Mouse (Mus musculus): ENCODE results near the gene Hnrnph2. TPM values are rescaled to one million over a fixed set of nuclear protein-coding genes. Genes with fewer than 3 reads are reported as not detected.
A peak's percentile ranks its signal among the peaks of the same experiment; 100 is the strongest.

Hnrnph2 gene
- polyA plus RNA-seq (2012; rRNA removed): 6.1 and 6.3 TPM in 2 replicates

DNA sequence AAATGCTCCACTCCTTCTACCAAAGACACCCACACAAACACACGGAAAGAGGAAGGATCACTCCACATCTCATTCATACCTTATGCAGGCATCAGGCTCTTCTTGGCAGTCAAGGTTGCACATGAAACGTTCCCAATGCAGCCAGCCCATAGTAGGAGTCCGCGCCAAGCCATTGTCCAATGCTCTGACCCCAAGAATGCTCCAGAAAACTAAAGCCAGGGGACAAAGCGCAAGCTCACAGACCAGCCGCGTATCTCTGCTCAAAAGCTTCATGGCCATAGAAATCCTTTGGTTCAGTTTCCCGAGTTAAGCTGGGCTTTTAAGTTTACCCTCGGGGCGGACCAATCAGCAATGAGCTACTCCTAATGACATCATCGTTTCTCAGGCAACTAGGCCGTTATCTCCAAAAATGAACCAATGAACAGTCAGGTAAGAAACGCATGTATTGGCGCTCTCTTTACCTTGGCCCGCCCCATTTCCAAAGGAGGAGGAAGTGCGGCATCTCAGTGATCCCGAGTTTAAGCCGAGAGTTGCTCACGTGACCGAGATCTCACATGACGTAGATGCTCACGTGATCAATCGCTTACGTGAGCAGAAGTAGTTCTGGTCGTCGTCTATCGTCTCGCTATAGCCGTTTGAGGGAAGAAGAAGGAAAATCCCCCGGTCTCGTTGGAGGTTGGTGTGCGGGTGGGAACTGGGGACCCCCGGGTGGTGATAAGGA, at the start of gene Hnrnph2, which contains the start of gene Gla:
Hnrnph2 (plus strand) TSS at position 521 of the 721 bp plus-strand sequence.
Gla (minus strand) TSS at position 467 of the 721 bp plus-strand sequence.
- no peaks in the 10 kb centered on the region for H3K36me3 ChIP-seq (ENCODE audit: control insufficient read depth, insufficient read depth, low read length)
- peak within 1 kb of the TSS; percentile 94 for H3K27ac ChIP-seq (ENCODE audit: insufficient read depth, low read length)
- 28% methylated on average over 33 of the region's 33 CpGs for WGBS
- H3K4me3 ChIP-seq (ENCODE audit: extremely low read depth, insufficient read depth, insufficient read length): peak within 1 kb of the TSS; percentile 81
- no peaks in the 10 kb centered on the region for H3K27me3 ChIP-seq (ENCODE audit: control insufficient read depth, insufficient read depth, low read length)
- no peaks in the 10 kb centered on the region; the same call in 1 of the 2 replicates for H3K4me1 ChIP-seq (ENCODE audit: control insufficient read depth, insufficient read depth, insufficient read length)
- DNase-seq (ENCODE audit: low read depth in 1 of 2, low spot score in 2 of 2): peak; percentile 84 to 97
- TF ChIP-seq CTCF (IDR thresholded peaks at IDR 0.05; ENCODE audit: extremely low read depth, insufficient read depth, insufficient read length, insufficient replicate concordance): no peak
- TF ChIP-seq POLR2A (IDR thresholded peaks at IDR 0.05; ENCODE audit: low read depth, low read length): no peak; the same call in 1 of the 2 replicates

DNA sequence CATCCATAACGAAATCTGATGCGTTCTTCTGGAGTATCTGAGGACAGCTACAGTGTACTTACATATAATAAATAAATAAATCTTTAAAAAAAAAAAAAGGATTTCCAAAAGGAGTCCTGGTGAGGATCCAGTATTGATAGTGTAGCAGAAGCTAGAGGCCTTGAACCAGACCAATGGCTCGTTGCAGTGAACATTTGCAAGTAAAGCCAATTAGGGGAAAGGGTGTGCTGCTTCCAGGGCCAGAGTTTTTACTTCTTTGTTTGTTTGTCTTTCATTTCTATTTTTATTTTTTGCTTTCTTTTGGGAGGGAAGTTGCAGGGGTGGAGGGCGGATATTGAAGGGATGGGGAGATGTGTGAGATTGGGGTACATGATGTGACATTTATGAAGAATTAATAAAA, 47.7 kb upstream of the Hnrnph2 start:
- no peaks in the 10 kb centered on the region for H3K4me1 ChIP-seq (ENCODE audit: control insufficient read depth, insufficient read depth, insufficient read length)
- TF ChIP-seq CTCF (IDR thresholded peaks at IDR 0.05; ENCODE audit: extremely low read depth, insufficient read depth, insufficient read length, insufficient replicate concordance) (no peak), POLR2A (IDR thresholded peaks at IDR 0.05; ENCODE audit: low read depth, low read length) (no peak)
- H3K4me3 ChIP-seq (ENCODE audit: extremely low read depth, insufficient read depth, insufficient read length): no peak overlapping the region
- peaks cover 7% of the 10 kb centered on the region for H3K36me3 ChIP-seq (ENCODE audit: control insufficient read depth, insufficient read depth, low read length)
- no peaks in the 10 kb centered on the region for H3K27me3 ChIP-seq (ENCODE audit: control insufficient read depth, insufficient read depth, low read length)
- H3K27ac ChIP-seq (ENCODE audit: insufficient read depth, low read length): no peak overlapping the region
- no peak for DNase-seq (ENCODE audit: low read depth in 1 of 2, low spot score in 2 of 2)
- WGBS: 95% methylated on average over 4 of the region's 4 CpGs

DNA sequence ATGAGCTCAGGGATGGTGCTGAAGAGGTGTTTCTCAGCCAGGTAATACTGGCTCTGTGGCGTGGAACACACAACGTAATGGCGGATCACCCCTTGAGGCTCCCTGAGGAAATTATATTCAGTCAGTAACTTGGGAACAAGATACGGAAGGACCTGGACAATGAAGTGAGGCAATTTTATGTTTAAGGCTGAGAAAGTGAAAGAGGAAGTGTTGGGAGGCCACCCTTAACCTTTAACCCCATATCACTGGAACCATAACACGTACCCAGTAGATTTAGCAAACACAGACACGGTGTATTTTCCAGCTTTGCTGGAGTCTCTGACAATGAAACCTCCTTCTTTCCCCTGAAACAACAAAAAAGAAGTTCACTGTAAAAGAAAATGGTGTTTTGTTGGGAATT, 46.6 kb upstream of the Hnrnph2 start:
- WGBS: 80% methylated on average over 6 of the region's 6 CpGs
- no peak for DNase-seq (ENCODE audit: low read depth in 1 of 2, low spot score in 2 of 2)
- H3K4me1 ChIP-seq (ENCODE audit: control insufficient read depth, insufficient read depth, insufficient read length): no peaks in the 10 kb centered on the region
- TF ChIP-seq POLR2A (IDR thresholded peaks at IDR 0.05; ENCODE audit: low read depth, low read length): no peak
- TF ChIP-seq CTCF (IDR thresholded peaks at IDR 0.05; ENCODE audit: extremely low read depth, insufficient read depth, insufficient read length, insufficient replicate concordance): no peak
- no peak overlapping the region for H3K4me3 ChIP-seq (ENCODE audit: extremely low read depth, insufficient read depth, insufficient read length)
- H3K27me3 ChIP-seq (ENCODE audit: control insufficient read depth, insufficient read depth, low read length): no peaks in the 10 kb centered on the region
- H3K36me3 ChIP-seq (ENCODE audit: control insufficient read depth, insufficient read depth, low read length): peaks cover 4% of the 10 kb centered on the region
- no peak overlapping the region for H3K27ac ChIP-seq (ENCODE audit: insufficient read depth, low read length)

DNA sequence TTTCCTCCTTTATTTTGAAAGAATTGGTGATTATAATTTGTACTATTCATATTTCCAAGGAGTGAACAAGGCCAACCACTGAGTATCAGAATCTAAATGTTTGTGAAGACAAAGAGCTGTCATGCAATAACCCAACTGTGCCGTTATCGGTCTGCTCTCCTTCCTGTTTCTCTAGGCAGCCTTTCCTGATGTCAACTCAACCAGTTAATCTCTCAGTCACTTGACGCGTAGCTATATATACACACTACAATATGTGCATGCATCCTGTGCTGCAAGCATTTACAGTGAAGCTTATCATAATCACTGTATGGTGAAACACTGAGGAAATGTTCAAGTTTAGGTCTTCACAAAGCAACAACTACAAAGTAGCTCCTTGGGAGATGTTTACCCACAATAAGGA, 36.7 kb upstream of the Hnrnph2 start:
- Histone ChIP-seq H3K4me1 (ENCODE audit: control insufficient read depth, insufficient read depth, insufficient read length) (no peaks in the 10 kb centered on the region; the same call in 1 of the 2 replicates), H3K36me3 (ENCODE audit: control insufficient read depth, insufficient read depth, low read length) (peaks cover 1% of the 10 kb centered on the region; the same call in 1 of the 2 replicates), H3K27ac (ENCODE audit: insufficient read depth, low read length) (no peak overlapping the region), H3K4me3 (ENCODE audit: extremely low read depth, insufficient read depth, insufficient read length) (no peak overlapping the region), H3K27me3 (ENCODE audit: control insufficient read depth, insufficient read depth, low read length) (no peaks in the 10 kb centered on the region)
- DNase-seq (ENCODE audit: low read depth in 1 of 2, low spot score in 2 of 2): peak in 1 of 2 experiments; percentile 6
- 44% methylated on average over 4 of the region's 4 CpGs for WGBS
- TF ChIP-seq CTCF (IDR thresholded peaks at IDR 0.05; ENCODE audit: extremely low read depth, insufficient read depth, insufficient read length, insufficient replicate concordance) (no peak), POLR2A (IDR thresholded peaks at IDR 0.05; ENCODE audit: low read depth, low read length) (no peak)

DNA sequence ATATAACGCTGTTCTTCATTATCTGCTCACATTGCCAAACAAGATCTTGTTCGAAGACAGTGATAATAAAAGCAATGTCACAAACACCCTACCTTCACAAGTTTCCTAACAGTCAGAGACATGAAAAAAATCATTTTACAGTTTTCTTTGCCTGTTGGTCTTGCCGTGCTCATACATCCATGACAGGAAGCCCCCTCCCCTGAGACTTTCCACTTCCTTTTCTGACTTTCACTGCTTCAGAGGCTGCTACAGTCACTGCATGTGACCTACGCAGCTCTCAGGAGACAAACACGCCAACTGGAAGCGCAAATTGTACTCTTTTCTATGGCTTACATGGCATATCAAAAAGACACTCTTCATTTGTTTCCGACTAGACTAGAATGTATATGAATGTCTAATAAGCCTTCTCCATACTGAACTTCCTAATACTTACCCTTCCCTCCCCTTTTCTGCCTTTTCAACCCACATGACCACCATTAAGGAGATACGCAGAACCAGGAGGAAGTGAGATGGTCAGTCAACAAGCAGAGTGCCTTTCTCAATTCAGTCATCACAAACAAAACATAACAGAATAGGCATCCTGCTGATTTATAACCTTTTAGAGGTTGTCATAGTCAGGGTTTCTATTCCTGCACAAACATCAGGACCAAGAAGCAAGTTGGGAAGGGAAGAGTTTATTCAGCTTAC, 34.3 kb upstream of the Hnrnph2 start:
- Histone ChIP-seq H3K36me3 (ENCODE audit: control insufficient read depth, insufficient read depth, low read length) (peaks cover 1% of the 10 kb centered on the region; the same call in 1 of the 2 replicates), H3K27me3 (ENCODE audit: control insufficient read depth, insufficient read depth, low read length) (no peaks in the 10 kb centered on the region), H3K4me3 (ENCODE audit: extremely low read depth, insufficient read depth, insufficient read length) (no peak overlapping the region), H3K27ac (ENCODE audit: insufficient read depth, low read length) (peak overlapping the region; percentile 33), H3K4me1 (ENCODE audit: control insufficient read depth, insufficient read depth, insufficient read length) (peaks cover 2% of the 10 kb centered on the region; the same call in 1 of the 2 replicates)
- TF ChIP-seq CTCF (IDR thresholded peaks at IDR 0.05; ENCODE audit: extremely low read depth, insufficient read depth, insufficient read length, insufficient replicate concordance): no peak
- no peak for TF ChIP-seq POLR2A (IDR thresholded peaks at IDR 0.05; ENCODE audit: low read depth, low read length)
- DNase-seq (ENCODE audit: low read depth in 1 of 2, low spot score in 2 of 2): peak; percentile 57 to 83
- 47% methylated on average over 8 of the region's 8 CpGs for WGBS

DNA sequence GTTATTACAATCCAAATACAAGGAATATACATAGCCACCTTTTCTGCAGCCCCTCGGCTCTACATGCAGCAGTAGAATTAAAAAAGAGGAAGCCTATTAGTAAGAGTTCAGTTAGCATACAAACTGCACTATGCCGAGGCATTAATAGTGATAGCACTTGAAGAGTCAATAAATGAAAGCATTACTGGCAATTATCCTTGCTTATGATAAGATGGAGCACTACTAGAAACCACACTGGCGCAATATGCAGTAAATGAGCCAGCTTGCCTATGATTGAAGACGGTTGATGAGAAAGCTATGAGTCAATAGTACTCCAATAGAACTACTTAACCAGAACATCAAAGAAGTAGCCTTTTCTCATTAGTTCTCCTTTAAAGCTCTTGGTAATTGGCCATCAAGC, 23.1 kb upstream of the Hnrnph2 start:
- TF ChIP-seq POLR2A (IDR thresholded peaks at IDR 0.05; ENCODE audit: low read depth, low read length) (no peak), CTCF (IDR thresholded peaks at IDR 0.05; ENCODE audit: extremely low read depth, insufficient read depth, insufficient read length, insufficient replicate concordance) (no peak)
- DNase-seq (ENCODE audit: low read depth in 1 of 2, low spot score in 2 of 2): no peak
- 69% methylated on average over 4 of the region's 4 CpGs for whole genome bisulfite sequencing
- Histone ChIP-seq H3K36me3 (ENCODE audit: control insufficient read depth, insufficient read depth, low read length) (no peaks in the 10 kb centered on the region), H3K27ac (ENCODE audit: insufficient read depth, low read length) (no peak overlapping the region), H3K4me3 (ENCODE audit: extremely low read depth, insufficient read depth, insufficient read length) (no peak overlapping the region), H3K4me1 (ENCODE audit: control insufficient read depth, insufficient read depth, insufficient read length) (no peaks in the 10 kb centered on the region; the same call in 1 of the 2 replicates), H3K27me3 (ENCODE audit: control insufficient read depth, insufficient read depth, low read length) (no peaks in the 10 kb centered on the region)

All from spleen, adult 2 months (tissue).